In the genomic region with DNA sequence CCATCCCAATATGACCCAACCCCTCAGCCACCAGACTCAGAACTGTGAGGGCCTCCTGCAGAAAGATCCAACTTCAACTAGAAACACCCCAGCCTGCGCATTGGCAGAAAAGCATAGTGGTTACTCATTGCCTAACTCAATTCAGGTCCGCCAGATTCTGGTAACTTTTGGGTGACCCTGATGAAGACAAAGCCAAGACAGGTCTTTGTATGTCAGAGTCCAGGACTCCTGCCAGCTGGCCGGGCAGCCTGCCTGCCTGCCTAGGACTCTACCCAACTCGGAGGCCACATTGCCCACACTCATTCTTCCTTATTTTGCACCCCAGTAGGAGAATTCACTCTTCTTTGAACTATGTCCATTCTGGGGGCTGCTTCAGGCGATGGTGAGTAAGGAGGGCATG, we compare ENCODE assay signal across 9 mouse cellular contexts. TPM values are rescaled to one million over a fixed set of nuclear protein-coding genes. Genes with fewer than 3 reads are reported as not detected.
DNase-seq lines count a peak whose midpoint lies in the region; ATAC-seq and TF ChIP-seq lines count a peak whose summit lies in the region.
"Had no signal": no experiment of that assay in that cellular context is flagged by ENCODE, and none has a peak within 500 bp of the region (broad histone marks: within the 10 kb centered on the region; RNA-seq: fewer than 3 reads in every experiment).

TSS of gene Gm28230 (plus strand) at position 178 of the 400 bp plus-strand sequence.

- H3K9ac ChIP-seq in ES-E14 (ENCODE audit: insufficient read depth, low read depth, low read length, poor library complexity, severe bottlenecking), result no peak within 1 kb of the TSS
- peak within 1 kb of the TSS; percentile 37 for H3K9ac ChIP-seq in intestine, embryonic 15.5 days
- H3K9ac ChIP-seq in liver, embryonic 16.5 days (ENCODE audit: low read depth, low read length), result no peak within 1 kb of the TSS

- in situ Hi-C loops in ES-E14 (cut with MboI; ENCODE audit: low sequenced_read_pairs in 2 of 2, unreplicated experiment in 2 of 2), result no loop called here

- peak within 1 kb of the TSS; percentile 42 to 60 for H3K4me3 ChIP-seq in ES-E14 (ENCODE audit: insufficient read depth in 1 of 2, low read depth in 1 of 2, low read length in 2 of 2, poor library complexity in 1 of 2, severe bottlenecking in 1 of 2)
- peak within 1 kb of the TSS; percentile 32 for H3K4me3 ChIP-seq in intestine, embryonic 15.5 days (replicated peaks)
- no peak within 1 kb of the TSS for H3K4me3 ChIP-seq in liver, embryonic 16.5 days (ENCODE audit: low read depth, low read length)
- H3K4me3 ChIP-seq: layer of hippocampus, adult 2 months had no signal

- peak; percentile 66 for DNase-seq in adrenal gland, postnatal 10 days
- DNase-seq in adrenal gland, adult 18-20 months (ENCODE audit: low spot score in 2 of 2), result no peak
- DNase-seq in ES-E14 (ENCODE audit: low read depth, low spot score), result no peak
- DNase-seq in retina, postnatal 1 day, result no peak
- DNase-seq in thymus, adult 18-20 months, result no peak
- no peak for DNase-seq in testis, postnatal 14 days (ENCODE audit: low spot score)

- WGBS in intestine, embryonic 15.5 days, result 50% methylated on average over 5 of the region's 5 CpGs
- WGBS in liver, embryonic 16.5 days (ENCODE audit: insufficient replicate concordance), result 41% methylated on average over 5 of the region's 5 CpGs

- H3K36me3 ChIP-seq in ES-E14 (ENCODE audit: control insufficient read depth, insufficient read depth, low read length, poor library complexity, severe bottlenecking), result no peaks in the 10 kb centered on the region
- H3K36me3 ChIP-seq in intestine, embryonic 15.5 days, result no peaks in the 10 kb centered on the region
- no peaks in the 10 kb centered on the region for H3K36me3 ChIP-seq in liver, embryonic 16.5 days (ENCODE audit: control insufficient read depth, insufficient read depth)

- peaks cover 73% of the 10 kb centered on the region for H3K27me3 ChIP-seq in intestine, embryonic 15.5 days (replicated peaks)
- peaks cover 92% of the 10 kb centered on the region for H3K27me3 ChIP-seq in liver, embryonic 16.5 days (ENCODE audit: control insufficient read depth, insufficient read depth, low read depth, low read length)

- H3K27ac ChIP-seq in ES-E14 (ENCODE audit: insufficient read depth, low read depth, low read length, poor library complexity, severe bottlenecking), result no peak within 1 kb of the TSS
- peak within 1 kb of the TSS; percentile 40; the same call in 1 of the 2 replicates for H3K27ac ChIP-seq in intestine, embryonic 15.5 days
- H3K27ac ChIP-seq in liver, embryonic 16.5 days (ENCODE audit: low read length), result no peak within 1 kb of the TSS
- H3K27ac ChIP-seq: layer of hippocampus, adult 2 months had no signal

- no peak for ATAC-seq in intestine, embryonic 15.5 days
- no peak for ATAC-seq in liver, embryonic 16.5 days (ENCODE audit: low read depth)

- H3K4me1 ChIP-seq in ES-E14 (ENCODE audit: control insufficient read depth in 2 of 2, insufficient read depth in 2 of 2, low read length in 2 of 2, poor library complexity in 1 of 2), result peaks cover 0 to 4% of the 10 kb centered on the region in 2 experiments; a peak in 1 of 4 replicates
- peaks cover 22% of the 10 kb centered on the region for H3K4me1 ChIP-seq in intestine, embryonic 15.5 days (replicated peaks)
- H3K4me1 ChIP-seq in liver, embryonic 16.5 days (ENCODE audit: control insufficient read depth, low read depth, low read length), result no peaks in the 10 kb centered on the region

- H3K9me3 ChIP-seq in ES-E14 (ENCODE audit: control insufficient read depth, insufficient read depth, low read depth, low read length), result no peaks in the 10 kb centered on the region
- H3K9me3 ChIP-seq in intestine, embryonic 15.5 days, result no peaks in the 10 kb centered on the region
- no peaks in the 10 kb centered on the region for H3K9me3 ChIP-seq in liver, embryonic 16.5 days (replicated peaks; ENCODE audit: control insufficient read depth, low read length)

- peak within 1 kb of the TSS; percentile 50 for H3K4me2 ChIP-seq in intestine, embryonic 15.5 days (replicated peaks)
- peak within 1 kb of the TSS; percentile 8 for H3K4me2 ChIP-seq in liver, embryonic 16.5 days (ENCODE audit: low read depth, low read length)

TF ChIP-seq in ES-E14, 5 proteins besides CTCF, POLR2A, EP300 and RAD21:
- TF ChIP-seq MAFK (IDR thresholded peaks at IDR 0.05; ENCODE audit: insufficient read depth, low read depth, low read length) (no peak), ZNF384 (IDR thresholded peaks at IDR 0.05; ENCODE audit: low read depth, low read length) (no peak), HCFC1 (IDR thresholded peaks at IDR 0.05; ENCODE audit: borderline replicate concordance, insufficient read depth, low read length) (no peak), ZC3H11A (IDR thresholded peaks at IDR 0.05; ENCODE audit: borderline replicate concordance, low read depth, low read length) (no peak), CHD2 (IDR thresholded peaks at IDR 0.05; ENCODE audit: low read depth, low read length) (no peak)

RNA-seq across cellular contexts. Expression of gene Gm28230, which starts in this region (rescaled TPM):
- total RNA-seq in adrenal gland, postnatal 10 days (2021), result 1 to 10 TPM in 1 of 2 experiments, under 1 TPM in 1; 0.69 to 1.7 TPM
- 1 to 10 TPM; 1.6 to 2.8 TPM for total RNA-seq in adrenal gland, adult 18-20 months (2021)
- 0.22 TPM in 1 of 2 replicates, not detected in the other for total RNA-seq in ES-E14 (2012; rRNA removed)
- polyA plus RNA-seq in intestine, embryonic 15.5 days (2015; fragmentation: Nextera tagmentation; extraction: Ambion mirVana), result 0.55 and 0.73 TPM in 2 replicates
- polyA plus RNA-seq in liver, embryonic 16.5 days (2015; fragmentation: Nextera tagmentation; extraction: Ambion mirVana), result not detected in 2 replicates
- total RNA-seq: layer of hippocampus, adult 2 months had no signal
